Mouse (Mus musculus) hindbrain, embryonic 14.5 days (tissue): Measurements from ENCODE around the gene Gm40460. TPM values are rescaled to one million over a fixed set of nuclear protein-coding genes. Genes with fewer than 3 reads are reported as not detected.

Source experiments
- ATAC-seq: fragments of 200-750 bp; cut with Nextera tagmentation; 2 replicates; pipeline ENCODE4 v1.8.0; 2017; ENCODE audit warnings: moderate number of reproducible peaks, mild to moderate bottlenecking, moderate TSS enrichment, moderate library complexity; ENCODE audit not compliant: low FRiP score
- DNase-seq: peaks from one replicate; pipeline ENCODE4 v3.0.0-alpha.2; 2015; ENCODE audit warnings: low spot score
- H3K27ac ChIP-seq: fragments of 300-500 bp; sonication (generic); 2 replicates; pipeline ENCODE4 v1.5.1; 2014; ENCODE audit warnings: mild to moderate bottlenecking, moderate library complexity
- H3K27me3 ChIP-seq: fragments of 300-500 bp; sonication (generic); 2 replicates; pipeline ENCODE4 v1.6.1; 2014; ENCODE audit warnings: mild to moderate bottlenecking, low read length, mixed read lengths; ENCODE audit not compliant: control insufficient read depth, insufficient read depth
- H3K36me3 ChIP-seq: fragments of 300-500 bp; sonication (generic); replicated peaks from 2 replicates; pipeline ENCODE4 v1.6.1; 2014; ENCODE audit not compliant: control insufficient read depth, insufficient read depth
- H3K4me1 ChIP-seq: fragments of 300-500 bp; sonication (generic); replicated peaks from 2 replicates; pipeline ENCODE4 v1.6.1; 2014; ENCODE audit warnings: antibody characterized with exemption, low read length, mixed read lengths; ENCODE audit not compliant: control insufficient read depth, insufficient read depth
- H3K4me2 ChIP-seq: fragments of 300-500 bp; sonication (generic); replicated peaks from 2 replicates; pipeline ENCODE4 v1.6.1; 2014; ENCODE audit warnings: mild to moderate bottlenecking, moderate library complexity
- H3K4me3 ChIP-seq: fragments of 300-500 bp; sonication (generic); replicated peaks from 2 replicates; pipeline ENCODE4 v1.5.1; 2014; ENCODE audit warnings: mild to moderate bottlenecking, low read length
- H3K9ac ChIP-seq: fragments of 300-500 bp; sonication (generic); 2 replicates; pipeline ENCODE4 v1.6.1; 2014
- H3K9me3 ChIP-seq: fragments of 300-500 bp; sonication (generic); 2 replicates; pipeline ENCODE4 v1.6.1; 2016; ENCODE audit warnings: low read length; ENCODE audit not compliant: control insufficient read depth
- WGBS: fragments of 180-500 bp; shearing (Covaris S2); extraction: QIAGEN DNeasy Blood & Tissue Kit; methylation state at CpG from one replicate; pipeline ENCODE4 v1.1.7; 2014; 5-methylcytosine and 5-hydroxymethylcytosine counted together
- polyA plus RNA-seq: library from polyadenylated mRNA; unstranded; fragments of >200 nt; fragmentation: Nextera tagmentation; extraction: Ambion mirVana; gene quantifications from 2 replicates; pipeline ENCODE4 v1.2.1, GENCODE M21; 2014

Gene Gm40460
- polyA plus RNA-seq, 1 experiment from 2014 or later, result not detected

DNA sequence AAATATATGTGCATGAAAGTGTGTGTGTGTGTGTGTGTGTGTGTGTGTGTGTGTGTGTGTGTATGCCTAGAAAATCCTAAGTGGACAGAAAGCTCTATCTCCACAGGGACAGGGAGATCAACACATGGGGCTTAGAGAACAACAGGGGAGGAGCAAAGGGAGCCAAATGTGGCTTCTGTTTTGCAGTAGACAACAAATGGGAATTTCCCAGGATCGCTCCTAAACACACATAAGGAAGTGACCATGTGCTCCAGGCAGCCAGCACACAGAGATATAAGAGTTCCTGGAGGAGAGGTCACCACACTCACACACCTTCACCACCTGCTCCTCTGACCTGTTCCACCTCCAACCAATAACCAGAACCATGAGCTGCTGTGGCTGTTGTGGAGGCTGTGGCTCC, 39.8 kb downstream of the Gm40460 start, which contains the start of gene Krtap5-3:
TSS of gene Krtap5-3 (plus strand) at position 301 of the 400 bp plus-strand sequence.
- no peak within 1 kb of the TSS for H3K4me3 ChIP-seq
- no peak within 1 kb of the TSS for H3K9ac ChIP-seq
- no peak within 1 kb of the TSS for H3K4me2 ChIP-seq
- DNase-seq (no peak), ATAC-seq (no peak)
- H3K36me3 ChIP-seq, result no peaks in the 10 kb centered on the region
- no peak within 1 kb of the TSS for H3K27ac ChIP-seq
- WGBS, result 95% methylated on average over 1 of the region's 1 CpGs
- no peaks in the 10 kb centered on the region for H3K27me3 ChIP-seq
- H3K4me1 ChIP-seq, result no peaks in the 10 kb centered on the region
- H3K9me3 ChIP-seq, result no peaks in the 10 kb centered on the region

DNA sequence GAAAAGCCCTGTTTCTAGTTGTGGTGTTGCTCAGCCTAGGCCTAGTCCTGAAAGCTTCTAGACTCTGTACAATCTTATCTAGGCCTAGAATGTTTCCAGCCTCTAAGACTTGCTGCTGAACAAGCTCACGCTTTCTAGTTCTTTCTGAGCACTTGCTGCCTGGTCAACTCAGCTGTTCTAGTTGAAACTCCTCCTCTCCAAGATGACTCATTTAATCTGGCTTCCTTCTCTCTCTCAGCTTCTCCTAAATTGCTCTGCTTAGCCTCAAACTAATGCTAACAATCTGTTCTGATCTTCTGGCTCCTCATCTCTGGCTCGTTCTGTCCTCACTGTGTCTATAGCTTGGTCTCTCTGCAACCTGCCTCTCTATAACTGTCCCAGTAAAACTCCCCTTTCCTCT, 42.1 kb downstream of the Gm40460 start:
- ATAC-seq (no peak), DNase-seq (no peak)
- no peak overlapping the region for H3K9ac ChIP-seq
- H3K4me3 ChIP-seq, result no peak overlapping the region
- no peak overlapping the region for H3K4me2 ChIP-seq
- no peak overlapping the region for H3K27ac ChIP-seq
- H3K36me3 ChIP-seq, result no peaks in the 10 kb centered on the region
- WGBS, result 87% methylated on average over 2 of the region's 2 CpGs
- no peaks in the 10 kb centered on the region for H3K9me3 ChIP-seq
- H3K4me1 ChIP-seq, result no peaks in the 10 kb centered on the region
- H3K27me3 ChIP-seq, result no peaks in the 10 kb centered on the region

Other genes with a start within 250 kb of the Gm40460 start
- 46.4 and 50.2 TPM in 2 replicates for gene Mob2, start 180.0 kb downstream of the Gm40460 start, polyA plus RNA-seq
- 133 and 142 TPM in 2 replicates for gene Dusp8, start 145.2 kb downstream of the Gm40460 start, polyA plus RNA-seq
- not detected in 2 replicates for gene Gm45618, start 120.3 kb downstream of the Gm40460 start, polyA plus RNA-seq
- gene Gm39115, start 105.0 kb downstream of the Gm40460 start, polyA plus RNA-seq, result not detected in 2 replicates
- 0.15 TPM in 1 of 2 replicates, not detected in the other for gene Gm45337, start 96.5 kb downstream of the Gm40460 start, polyA plus RNA-seq
- not detected in 2 replicates for gene Gm29735, start 84.0 kb downstream of the Gm40460 start, polyA plus RNA-seq
- gene Gm4553, start 75.3 kb downstream of the Gm40460 start, polyA plus RNA-seq, result not detected in 2 replicates
- gene Krtap5-2, start 65.1 kb downstream of the Gm40460 start, polyA plus RNA-seq, result not detected in 2 replicates
- gene Gm10153, start 50.7 kb downstream of the Gm40460 start, polyA plus RNA-seq, result not detected in 2 replicates
- not detected in 2 replicates for gene Krtap5-3, start 39.7 kb downstream of the Gm40460 start, polyA plus RNA-seq
- gene Gm7579, start 29.2 kb downstream of the Gm40460 start, polyA plus RNA-seq, result not detected in 2 replicates
- not detected in 2 replicates for gene Krtap5-5, start 11.1 kb downstream of the Gm40460 start, polyA plus RNA-seq
- gene Gm2431, start 17.3 kb upstream of the Gm40460 start, polyA plus RNA-seq, result not detected in 2 replicates
- not detected in 2 replicates for gene Gm4559, start 33.3 kb upstream of the Gm40460 start, polyA plus RNA-seq
- gene Krtap5-1, start 56.0 kb upstream of the Gm40460 start, polyA plus RNA-seq, result not detected in 2 replicates
- gene Krtap5-4, start 62.5 kb upstream of the Gm40460 start, polyA plus RNA-seq, result not detected in 2 replicates
- gene Ifitm10, start 132.7 kb upstream of the Gm40460 start, polyA plus RNA-seq, result 6.4 and 7.3 TPM in 2 replicates
- not detected in 2 replicates for gene Gm49369, start 141.6 kb upstream of the Gm40460 start, polyA plus RNA-seq
- 313 and 325 TPM in 2 replicates for gene Ctsd, start 147.0 kb upstream of the Gm40460 start, polyA plus RNA-seq
- gene Syt8, start 193.8 kb upstream of the Gm40460 start, polyA plus RNA-seq, result not detected in 2 replicates
- 1.0 TPM in 1 of 2 replicates, not detected in the other for gene Tnni2, start 200.7 kb upstream of the Gm40460 start, polyA plus RNA-seq
- 4.8 and 8.2 TPM in 2 replicates for gene Lsp1, start 219.7 kb upstream of the Gm40460 start, polyA plus RNA-seq